Mouse (Mus musculus) ES-E14 (cell line): ENCODE results near the gene Top2a.
A peak's percentile ranks its signal among the peaks of the same experiment; 100 is the strongest.

Source experiments
- CHD2 ChIP-seq: IDR thresholded peaks from 2 replicates; pipeline ENCODE4 v1.6.1; 2014; ENCODE audit warnings: mild to moderate bottlenecking, low read depth, low read length, inconsistent platforms
- HCFC1 ChIP-seq: IDR thresholded peaks from 2 replicates; pipeline ENCODE4 v1.6.1; 2012; ENCODE audit warnings: low read length, inconsistent platforms, borderline replicate concordance; ENCODE audit not compliant: insufficient read depth
- MAFK ChIP-seq: IDR thresholded peaks from 2 replicates; pipeline ENCODE4 v1.6.1; 2014; ENCODE audit warnings: mild to moderate bottlenecking, low read depth, low read length, inconsistent platforms; ENCODE audit not compliant: insufficient read depth
- ZC3H11A ChIP-seq: IDR thresholded peaks from 2 replicates; pipeline ENCODE4 v1.6.1; 2012; ENCODE audit warnings: low read depth, mild to moderate bottlenecking, inconsistent platforms, low read length, borderline replicate concordance
- ZNF384 ChIP-seq: IDR thresholded peaks from 2 replicates; pipeline ENCODE4 v1.6.1; 2012; ENCODE audit warnings: low read depth, low read length, inconsistent platforms

GRCm38 (mm10) chr11:99023500-99024467 lies at the start of gene Top2a:
- TF ChIP-seq ZC3H11A, result no peak
- no peak for TF ChIP-seq ZNF384
- no peak for TF ChIP-seq MAFK
- TF ChIP-seq HCFC1, result 0 out of 2 replicates have a peak, but pooled peaks have one; percentile 43
- TF ChIP-seq CHD2, result peak; percentile 99
